Mouse (Mus musculus) effector memory CD4-positive, alpha-beta T cell, adult 7 months (primary cell): ENCODE measurements around the gene Gm9747. TPM values are rescaled to one million over a fixed set of nuclear protein-coding genes. Genes with fewer than 3 reads are reported as not detected.

Source experiments
- polyA plus RNA-seq: library from polyadenylated mRNA; unstranded; fragments of 100-300 nt; shearing (Covaris generic); gene quantifications from one replicate; pipeline ENCODE4 v1.2.1, GENCODE M21; 2017

The Gm9747 gene
- 0.17 TPM for polyA plus RNA-seq

GRCm38 (mm10) chr1:82232812-82233211, at the start of gene Gm9747:
Gene Gm9747, plus strand, starts transcription at chr1:82233112.

Other genes with a start within 250 kb of the Gm9747 start
- not detected for gene Irs1, start 58.3 kb downstream of the Gm9747 start, polyA plus RNA-seq
- 30.5 TPM for gene Rhbdd1, start 83.3 kb downstream of the Gm9747 start, polyA plus RNA-seq